Mouse (Mus musculus) mammary gland, adult 2 months (tissue): ENCODE results near the gene Gm42878. TPM values are rescaled to one million over a fixed set of nuclear protein-coding genes. Genes with fewer than 3 reads are reported as not detected.

ENCODE experiments used
- polyA plus RNA-seq: library from polyadenylated mRNA; depleted of rRNA; stranded (reverse); fragments of >200 nt; gene quantifications from 2 replicates; pipeline ENCODE4 v1.2.3, GENCODE M21; 2012; ENCODE audit warnings: low replicate concordance; rRNA removed

Gene Gm42878
- polyA plus RNA-seq: 0.53 TPM in 1 of 2 replicates, not detected in the other

DNA sequence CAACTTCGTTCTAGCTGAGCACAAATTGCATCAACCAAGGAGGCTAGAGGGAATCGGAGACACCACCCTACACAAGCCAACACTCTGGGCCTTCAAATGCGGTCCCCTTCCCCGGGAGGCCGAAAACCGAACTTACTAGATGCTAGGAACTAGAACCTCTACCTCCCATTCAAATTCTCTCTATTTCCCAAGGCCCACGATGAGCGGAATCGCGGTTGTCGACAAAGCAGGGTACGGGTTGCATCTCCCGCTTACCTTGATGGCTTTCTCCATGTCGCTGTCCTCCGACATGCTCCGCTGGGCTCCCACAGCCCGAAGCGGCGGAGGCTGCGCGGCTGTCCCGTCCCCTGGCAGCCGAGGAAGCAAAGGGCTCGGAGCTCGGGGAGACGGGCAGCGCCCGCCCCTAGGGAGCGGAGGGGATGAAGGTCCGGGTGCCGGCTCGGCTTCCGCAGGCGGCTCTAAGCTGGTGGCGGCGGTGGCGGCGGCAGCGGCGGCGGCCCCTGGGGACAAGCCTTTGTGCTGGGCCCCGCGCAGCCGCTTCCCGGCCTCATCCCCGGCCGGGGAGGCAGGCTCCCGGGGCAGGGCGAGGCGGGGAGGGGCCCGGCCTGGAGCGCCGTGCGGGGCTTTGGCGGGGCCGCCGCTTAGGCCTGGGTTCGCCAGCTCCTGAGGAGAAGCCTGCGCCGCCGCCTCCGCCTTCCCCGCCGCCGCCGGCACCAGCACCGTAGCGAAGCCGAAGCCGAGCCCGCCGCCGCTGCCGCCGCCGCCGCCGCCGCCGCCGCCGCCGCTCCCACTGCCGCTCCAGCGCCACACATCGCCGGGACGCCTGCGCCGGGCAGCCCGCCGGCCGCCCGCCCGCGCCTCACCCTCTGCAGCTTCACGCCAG is at the start of gene Gm42878, which contains the start of gene Adam1a:
TSS of gene Gm42878 (minus strand) at position 573 of the 883 bp plus-strand sequence.
TSS of gene Adam1a (minus strand) at position 573 of the 883 bp plus-strand sequence.

DNA sequence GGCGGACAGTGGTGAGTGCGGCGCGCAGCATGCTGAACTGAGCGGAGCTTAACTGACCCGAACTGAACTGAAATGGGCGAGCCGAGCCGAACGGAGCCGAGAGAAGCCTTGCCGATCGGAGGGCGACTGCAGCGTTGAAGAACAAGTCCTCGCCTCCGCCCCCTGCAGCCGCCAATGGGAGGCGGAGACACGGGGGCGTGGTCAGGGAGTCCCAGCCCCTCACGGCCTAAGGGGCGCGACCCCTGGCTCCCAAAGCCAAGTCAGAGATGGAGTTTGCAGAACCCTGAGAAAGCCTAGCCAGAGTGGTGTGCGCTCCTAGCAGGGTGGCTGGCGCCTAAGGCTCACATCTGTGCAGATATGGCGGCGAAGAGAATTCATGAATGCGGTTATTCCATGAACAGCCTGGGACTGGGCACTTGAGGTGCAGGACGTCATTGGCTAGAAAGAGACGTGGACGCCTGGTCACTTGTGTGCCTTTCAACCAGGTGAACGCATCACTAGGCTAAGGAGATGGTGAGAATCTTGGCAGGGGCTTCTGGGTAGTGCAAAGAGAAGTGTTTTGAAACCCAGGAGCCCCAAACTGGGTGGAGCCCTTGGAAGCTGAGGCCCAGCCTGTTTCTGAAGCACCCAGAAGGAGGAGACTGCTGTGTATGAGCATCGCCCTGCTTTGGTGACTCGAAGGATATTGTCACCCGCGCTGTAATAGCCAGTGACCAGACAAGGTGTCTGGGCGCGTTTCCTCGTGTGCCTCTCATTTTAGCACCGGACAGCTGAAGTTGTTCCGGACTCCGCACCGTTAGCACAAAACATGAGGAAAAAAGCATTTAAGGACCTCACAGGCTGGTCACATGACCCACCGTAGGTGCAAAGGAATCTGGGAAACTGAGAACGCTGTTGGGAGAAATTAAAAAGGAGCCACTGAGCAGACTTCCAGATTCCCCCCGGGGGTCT is 48.4 kb upstream of the Gm42878 start, which contains the start of gene Aldh2:
TSS of gene Aldh2 (minus strand) at position 374 of the 951 bp plus-strand sequence.

DNA sequence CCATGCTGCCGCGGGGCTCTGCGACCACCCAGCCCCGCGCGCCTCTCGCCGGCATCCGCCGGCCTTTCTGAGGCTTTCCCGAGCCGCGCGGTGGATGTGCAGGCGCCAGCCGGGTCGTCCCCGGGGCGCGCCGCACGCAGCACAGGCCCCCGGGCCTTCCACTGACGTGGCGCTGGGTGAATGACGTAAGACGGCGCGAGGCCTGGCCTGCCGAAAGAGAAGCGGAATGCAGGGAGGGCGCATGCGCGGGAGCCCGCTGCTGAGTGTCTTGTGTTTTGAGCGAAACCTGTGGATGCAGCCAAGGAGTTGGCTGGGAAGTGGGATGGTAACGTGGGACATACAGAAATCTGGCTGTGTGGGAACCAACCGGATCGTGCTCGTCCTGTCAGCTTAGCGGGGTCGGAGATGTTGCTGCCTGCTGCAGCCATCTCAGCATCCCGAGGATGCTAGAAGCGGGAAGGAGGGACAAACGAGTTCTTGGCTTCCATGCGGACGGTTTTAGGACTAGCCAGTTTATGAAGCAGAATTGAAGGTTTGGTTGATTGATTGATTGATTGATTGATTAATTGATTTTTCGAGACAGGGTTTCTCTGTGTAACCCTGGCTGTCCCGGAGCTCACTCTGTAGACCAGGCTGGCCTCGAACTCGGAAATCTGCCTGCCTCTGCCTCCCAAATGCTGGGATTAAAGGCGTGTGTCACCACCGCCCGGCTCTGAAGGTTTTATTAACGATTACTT is 679 bp upstream of the Gm42878 start, which contains the start of gene Mapkapk5:
TSS of gene Mapkapk5 (minus strand) at position 113 of the 737 bp plus-strand sequence.

DNA sequence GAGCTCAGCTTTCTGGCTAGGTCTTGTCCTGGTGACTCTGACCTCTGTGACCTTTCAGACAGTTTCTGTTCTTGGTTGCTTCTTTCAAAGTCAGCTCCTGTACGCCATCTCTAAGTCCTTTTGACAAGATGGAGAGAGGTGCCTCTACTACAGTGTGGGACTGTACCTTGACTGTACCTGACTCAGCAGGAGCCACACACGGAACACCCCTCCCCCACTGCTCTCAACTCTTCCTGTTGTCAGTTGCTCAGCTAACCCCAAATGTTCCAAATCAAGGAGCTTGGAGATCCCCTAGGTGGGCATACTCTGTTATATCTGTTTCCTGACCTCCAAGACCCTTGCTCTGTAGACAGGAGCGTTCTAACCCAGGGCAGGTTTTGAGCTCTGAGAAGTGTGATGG is 42.1 kb downstream of the Gm42878 start, which contains the start of gene Adam1b:
TSS of gene Adam1b (minus strand) at position 205 of the 400 bp plus-strand sequence.

Other genes with a start within 250 kb of the Gm42878 start
- 86.6 and 112 TPM in 2 replicates for gene Trafd1, start 159.8 kb downstream of the Gm42878 start, polyA plus RNA-seq
- gene Naa25, start 147.5 kb downstream of the Gm42878 start, polyA plus RNA-seq: 8.0 and 14.5 TPM in 2 replicates
- 5.0 and 5.9 TPM in 2 replicates for gene Tmem116, start 93.6 kb downstream of the Gm42878 start, polyA plus RNA-seq
- 33.2 and 36.1 TPM in 2 replicates for gene Erp29, start 93.0 kb downstream of the Gm42878 start, polyA plus RNA-seq
- not detected in 2 replicates for gene Adam1b, start 42.0 kb downstream of the Gm42878 start, polyA plus RNA-seq
- 3.5 and 4.6 TPM in 2 replicates for gene Adam1a, start within 50 bp of the Gm42878 start, polyA plus RNA-seq
- 20.2 and 45.8 TPM in 2 replicates for gene Mapkapk5, start 423 bp upstream of the Gm42878 start, polyA plus RNA-seq
- 766 and 1,278 TPM in 2 replicates for gene Aldh2, start 48.3 kb upstream of the Gm42878 start, polyA plus RNA-seq
- 12.6 and 41.3 TPM in 2 replicates for gene Acad12, start 73.5 kb upstream of the Gm42878 start, polyA plus RNA-seq
- gene Acad10, start 115.0 kb upstream of the Gm42878 start, polyA plus RNA-seq: 11.9 and 15.8 TPM in 2 replicates
- gene Brap, start 115.1 kb upstream of the Gm42878 start, polyA plus RNA-seq: 21.4 and 27.2 TPM in 2 replicates
- gene Atxn2, start 165.9 kb upstream of the Gm42878 start, polyA plus RNA-seq: 113 and 128 TPM in 2 replicates